In genomic region chr3:98087551-98087950, GRCm38 (mm10) we compare ENCODE assay signal across 12 mouse cellular contexts.
"Had no signal": no experiment of that assay in that cellular context is flagged by ENCODE, and none has a peak within 500 bp of the region (broad histone marks: within the 10 kb centered on the region; RNA-seq: fewer than 3 reads in every experiment).

No protein-coding gene starts in this region.

- H3K27ac ChIP-seq: left cerebral cortex, adult 2 months; liver, embryonic 15.5 days; macrophage; midbrain, embryonic 12.5 days had no signal

- H3K9ac ChIP-seq: liver, embryonic 15.5 days; lung, embryonic 14.5 days; midbrain, embryonic 12.5 days had no signal

- H3K4me2 ChIP-seq: liver, embryonic 11.5 days; liver, embryonic 15.5 days; lung, embryonic 14.5 days; midbrain, embryonic 12.5 days had no signal

- H3K27me3 ChIP-seq: liver, embryonic 15.5 days; midbrain, embryonic 12.5 days had no signal

- DNase-seq: kidney, postnatal 14 days; lung, embryonic 14.5 days; lung, postnatal 10 days; right cerebral cortex, postnatal 14 days; thymus, adult 18-20 months; thymus, postnatal 14 days had no signal

- H3K9me3 ChIP-seq: liver, embryonic 15.5 days; midbrain, embryonic 12.5 days had no signal

- H3K4me3 ChIP-seq: left cerebral cortex, adult 2 months; liver, embryonic 15.5 days; midbrain, embryonic 12.5 days had no signal

- ATAC-seq: midbrain, embryonic 16.5 days had no signal
